Mouse (Mus musculus) embryo, embryonic 9.5 days (tissue): ENCODE measurements around the gene Mcu.
A peak's percentile ranks its signal among the peaks of the same experiment; 100 is the strongest.

Experiments used
- DNase-seq: peaks from one replicate; pipeline ENCODE4 v3.0.0-alpha.2; 2017; ENCODE audit errors: extremely low spot score

The Mcu gene

GRCm38 (mm10) chr10:59490920-59491319 lies 125.6 kb downstream of the Mcu start:
- DNase-seq = no peak

- no peak for DNase-seq
Measured at GRCm38 (mm10) chr10:59489411-59489810, 127.1 kb downstream of the Mcu start.

GRCm38 (mm10) chr10:59487351-59487750 lies 129.1 kb downstream of the Mcu start:
- DNase-seq = no peak

GRCm38 (mm10) chr10:59484318-59484717 lies 132.2 kb downstream of the Mcu start:
- DNase-seq = no peak

- no peak for DNase-seq
Measured at GRCm38 (mm10) chr10:59481381-59481780, 135.1 kb downstream of the Mcu start.

- DNase-seq = no peak
Measured at GRCm38 (mm10) chr10:59470451-59470850, 146.0 kb downstream of the Mcu start.

GRCm38 (mm10) chr10:59467297-59467696 lies 149.2 kb downstream of the Mcu start:
- DNase-seq = no peak

GRCm38 (mm10) chr10:59466626-59467025 lies 149.9 kb downstream of the Mcu start:
- no peak for DNase-seq

- DNase-seq = no peak
Measured at GRCm38 (mm10) chr10:59465546-59465945, 150.9 kb downstream of the Mcu start.

GRCm38 (mm10) chr10:59462307-59462706 lies 154.2 kb downstream of the Mcu start:
- DNase-seq = no peak

- no peak for DNase-seq
Measured at GRCm38 (mm10) chr10:59459767-59460166, 156.7 kb downstream of the Mcu start.

- DNase-seq = no peak
Measured at GRCm38 (mm10) chr10:59454631-59455030, 161.9 kb downstream of the Mcu start.

GRCm38 (mm10) chr10:59451839-59452238 lies 164.7 kb downstream of the Mcu start:
- DNase-seq = peak; percentile 33

GRCm38 (mm10) chr10:59447546-59447945 lies 168.9 kb downstream of the Mcu start:
- no peak for DNase-seq

GRCm38 (mm10) chr10:59446911-59447437 lies 169.5 kb downstream of the Mcu start:
- no peak for DNase-seq

- peak; percentile 17 for DNase-seq
Measured at GRCm38 (mm10) chr10:59444635-59445034, 171.9 kb downstream of the Mcu start.

GRCm38 (mm10) chr10:59444106-59444505 lies 172.4 kb downstream of the Mcu start:
- DNase-seq = no peak

GRCm38 (mm10) chr10:59443212-59443611 lies 173.3 kb downstream of the Mcu start:
- peak; percentile 42 for DNase-seq

GRCm38 (mm10) chr10:59441735-59442134 lies 174.8 kb downstream of the Mcu start, which contains the start of gene Oit3:
TSS of gene Oit3 (minus strand) at chr10:59441778.
- no peak for DNase-seq

GRCm38 (mm10) chr10:59440177-59440576 lies 176.3 kb downstream of the Mcu start:
- no peak for DNase-seq

- DNase-seq = no peak
Measured at GRCm38 (mm10) chr10:59439508-59439931, 177.0 kb downstream of the Mcu start.

GRCm38 (mm10) chr10:59438651-59439050 lies 177.8 kb downstream of the Mcu start:
- no peak for DNase-seq

- DNase-seq = no peak
Measured at GRCm38 (mm10) chr10:59435746-59436145, 180.7 kb downstream of the Mcu start.

- no peak for DNase-seq
Measured at GRCm38 (mm10) chr10:59430701-59431218, 185.7 kb downstream of the Mcu start.
